Mouse (Mus musculus) stomach, postnatal 0 days (tissue): ENCODE results near the gene Map2k1. TPM values are rescaled to one million over a fixed set of nuclear protein-coding genes. Genes with fewer than 3 reads are reported as not detected.
"Not testable (repeated sequence)": the region's sequence is repeated elsewhere in the genome, so short reads cannot be mapped to it uniquely, and the experiment has no call there.

Source experiments
- ATAC-seq: fragments of 200-750 bp; cut with Nextera tagmentation; 2 replicates; pipeline ENCODE4 v1.8.0; 2017; ENCODE audit not compliant: low FRiP score, low TSS enrichment
- DNase-seq: peaks from one replicate; pipeline ENCODE4 v3.0.0-alpha.2; 2016; ENCODE audit warnings: low spot score
- H3K27ac ChIP-seq: fragments of 300-500 bp; sonication (generic); replicated peaks from 2 replicates; pipeline ENCODE4 v1.5.1; 2014; ENCODE audit warnings: mild to moderate bottlenecking, control low read depth
- H3K27me3 ChIP-seq: fragments of 300-500 bp; sonication (generic); 2 replicates; pipeline ENCODE4 v1.6.1; 2014; ENCODE audit warnings: low read length; ENCODE audit not compliant: control insufficient read depth, insufficient read depth
- H3K36me3 ChIP-seq: fragments of 300-500 bp; sonication (generic); 2 replicates; pipeline ENCODE4 v1.6.1; 2014; ENCODE audit warnings: low read length, mixed read lengths; ENCODE audit not compliant: control insufficient read depth, insufficient read depth
- H3K4me1 ChIP-seq: fragments of 300-500 bp; sonication (generic); replicated peaks from 2 replicates; pipeline ENCODE4 v1.6.1; 2014; ENCODE audit warnings: antibody characterized with exemption; ENCODE audit not compliant: control insufficient read depth, insufficient read depth
- H3K4me2 ChIP-seq: fragments of 300-500 bp; sonication (generic); replicated peaks from 2 replicates; pipeline ENCODE4 v1.6.1; 2014; ENCODE audit warnings: low read depth, mild to moderate bottlenecking, control low read depth, moderate library complexity
- H3K4me3 ChIP-seq: fragments of 300-500 bp; sonication (generic); 2 replicates; pipeline ENCODE4 v1.5.1; 2014; ENCODE audit warnings: low read depth, low read length, control low read depth
- H3K9ac ChIP-seq: fragments of 300-500 bp; sonication (generic); 2 replicates; pipeline ENCODE4 v1.6.1; 2014; ENCODE audit warnings: mild to moderate bottlenecking, low read length, control low read depth, mixed read lengths
- H3K9me3 ChIP-seq: fragments of 300-500 bp; sonication (generic); 2 replicates; pipeline ENCODE4 v1.6.1; 2016; ENCODE audit warnings: low read length; ENCODE audit not compliant: control insufficient read depth
- CTCF ChIP-seq: IDR thresholded peaks from 2 replicates; pipeline ENCODE4 v1.5.1; 2016; ENCODE audit warnings: antibody characterized with exemption, low read depth, mild to moderate bottlenecking, moderate library complexity
- EP300 ChIP-seq: optimal IDR thresholded peaks from 2 replicates; pipeline ENCODE3; 2016; ENCODE audit warnings: antibody characterized with exemption
- WGBS: fragments of 180-500 bp; shearing (Covaris S2); extraction: QIAGEN DNeasy Blood & Tissue Kit; methylation state at CpG from one replicate; pipeline ENCODE4 v1.1.7; 2014; 5-methylcytosine and 5-hydroxymethylcytosine counted together
- microRNA-seq: library from miRNA; unstranded; fragments of <30 nt; microRNA quantifications from one replicate; pipeline ENCODE4, GENCODE M21; 2016
- polyA plus RNA-seq: library from polyadenylated mRNA; unstranded; fragments of >200 nt; fragmentation: Nextera tagmentation; extraction: Ambion mirVana; gene quantifications from 2 replicates; pipeline ENCODE4 v1.2.1, GENCODE M21; 2015

Map2k1 gene
- polyA plus RNA-seq, 1 experiment from 2014 or later, result 84.1 TPM

DNA sequence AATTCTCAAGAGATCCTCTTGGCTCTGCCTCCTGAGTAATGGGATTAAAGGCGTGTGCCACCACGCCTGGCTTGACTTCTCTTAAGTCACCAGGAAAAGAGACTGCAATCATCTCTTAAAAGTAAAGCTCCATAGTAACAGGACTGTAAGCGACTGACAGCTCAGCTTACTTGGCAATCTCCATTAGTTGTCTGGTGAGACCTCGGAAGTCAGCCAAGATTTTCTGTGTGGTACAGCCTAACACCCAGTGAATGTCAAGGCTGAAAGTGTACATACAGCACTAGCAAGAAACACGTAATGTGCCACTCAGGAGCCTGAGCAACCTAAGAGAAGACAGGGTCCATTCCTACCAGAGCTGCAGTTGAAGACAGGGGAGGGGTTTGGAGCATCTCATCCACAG is 93.0 kb downstream of the Map2k1 start:
- 93% methylated on average over 5 of the region's 5 CpGs for WGBS

DNA sequence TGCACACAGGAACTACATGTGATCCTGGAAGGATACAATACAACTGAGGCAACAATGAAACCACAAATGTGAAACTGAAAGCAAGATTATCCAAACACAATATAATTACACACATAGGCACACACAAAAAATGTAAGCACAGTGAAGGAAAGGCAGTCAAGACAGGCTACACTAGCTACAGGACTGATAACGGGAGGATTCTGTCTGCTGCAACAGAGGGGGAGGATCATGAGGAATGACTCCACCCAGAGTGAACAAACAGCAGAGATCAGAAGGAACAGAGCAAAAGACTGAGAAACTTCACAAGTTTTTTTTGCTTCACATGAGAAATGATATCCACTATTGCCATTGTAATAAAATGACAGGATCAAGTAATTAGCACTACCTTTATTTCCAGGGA is 96.8 kb downstream of the Map2k1 start:
- no peaks in the 10 kb centered on the region for H3K27me3 ChIP-seq
- TF ChIP-seq CTCF (no peak), EP300 (no peak)
- ATAC-seq (no peak), DNase-seq (no peak)
- H3K4me1 ChIP-seq, result no peaks in the 10 kb centered on the region
- no peak overlapping the region for H3K9ac ChIP-seq
- H3K4me2 ChIP-seq, result no peak overlapping the region
- H3K36me3 ChIP-seq, result peaks cover 3% of the 10 kb centered on the region
- 80% methylated on average over 1 of the region's 1 CpGs for WGBS
- H3K9me3 ChIP-seq, result no peaks in the 10 kb centered on the region
- no peak overlapping the region for H3K27ac ChIP-seq
- H3K4me3 ChIP-seq, result no peak overlapping the region

More for the DNA sequence above, 93.0 kb downstream of the Map2k1 start:
- TF ChIP-seq EP300, result no peak
- Histone ChIP-seq H3K4me1 (no peaks in the 10 kb centered on the region), H3K4me2 (no peak overlapping the region), H3K9ac (no peak overlapping the region), H3K27me3 (no peaks in the 10 kb centered on the region), H3K36me3 (peaks cover 3% of the 10 kb centered on the region; the same call in 1 of the 2 replicates), H3K4me3 (no peak overlapping the region), H3K9me3 (no peaks in the 10 kb centered on the region), H3K27ac (no peak overlapping the region)
- ATAC-seq, result no peak
- no peak for DNase-seq

DNA sequence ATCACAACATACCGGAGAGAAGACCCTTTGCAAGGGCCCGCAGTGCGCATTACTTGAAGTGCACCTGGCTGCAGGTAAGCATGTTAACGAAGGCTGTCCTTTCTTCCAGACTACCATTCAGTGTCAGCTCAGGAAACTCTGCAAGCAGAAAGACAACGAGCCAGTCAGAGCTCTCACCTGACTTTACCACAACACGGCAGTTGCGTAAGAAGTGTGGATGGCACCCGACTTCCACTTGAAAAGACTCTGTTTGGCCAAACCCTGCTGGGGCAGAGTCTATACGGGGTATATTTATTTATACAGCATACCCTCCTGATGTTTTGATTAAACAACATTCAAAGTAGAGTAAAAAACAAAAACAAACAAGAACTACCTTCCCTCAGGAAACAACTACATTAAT is 113.6 kb downstream of the Map2k1 start:
- WGBS, result 83% methylated on average over 9 of the region's 9 CpGs
- Histone ChIP-seq H3K4me1 (no peaks in the 10 kb centered on the region), H3K9ac (no peak overlapping the region), H3K36me3 (no peaks in the 10 kb centered on the region; the same call in 1 of the 2 replicates), H3K4me2 (no peak overlapping the region), H3K4me3 (no peak overlapping the region), H3K27ac (no peak overlapping the region), H3K9me3 (no peaks in the 10 kb centered on the region), H3K27me3 (no peaks in the 10 kb centered on the region)
- TF ChIP-seq EP300 (no peak), CTCF (no peak)
- ATAC-seq, result no peak
- no peak for DNase-seq

DNA sequence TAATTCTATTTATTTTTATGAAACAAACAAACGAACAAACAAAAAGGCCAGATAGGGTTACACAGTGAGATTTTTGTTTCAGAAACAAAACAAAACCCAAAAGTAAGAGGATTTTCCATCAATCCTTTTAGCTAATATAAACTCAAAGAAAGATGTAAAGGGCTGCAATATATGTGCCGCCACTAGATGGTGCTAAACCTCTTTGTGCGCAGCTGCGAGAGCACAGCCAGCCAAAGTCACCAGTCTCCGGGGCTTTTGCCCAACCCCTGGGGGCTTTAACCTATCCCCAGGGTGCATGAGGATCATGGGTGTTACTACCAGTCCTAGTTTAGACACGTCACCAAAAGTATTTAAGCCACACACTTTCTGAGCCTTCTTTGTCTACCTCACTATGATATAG is 114.5 kb downstream of the Map2k1 start:
- H3K27ac ChIP-seq, H3K9me3 ChIP-seq, H3K36me3 ChIP-seq, H3K9ac ChIP-seq, H3K4me1 ChIP-seq, H3K4me3 ChIP-seq, ATAC-seq, H3K27me3 ChIP-seq, H3K4me2 ChIP-seq: not testable (repeated sequence)
- peak; percentile 77 for TF ChIP-seq CTCF
- WGBS, result 4% methylated on average over 6 of the region's 6 CpGs
- DNase-seq, result peak; percentile 43

Small RNAs within 50 kb of the gene (microRNA-seq; reads per million reads assigned to microRNA genes)
- gene Gm24106, result not detected

Other genes with a start within 250 kb of the Map2k1 start
- 6.0 and 7.3 TPM in 2 replicates for gene Smad6, start 231.6 kb downstream of the Map2k1 start, polyA plus RNA-seq
- gene Lctl, start 136.5 kb downstream of the Map2k1 start, polyA plus RNA-seq, result 0.13 and 0.17 TPM in 2 replicates
- gene Zwilch, start 80.5 kb downstream of the Map2k1 start, polyA plus RNA-seq, result 3.2 and 4.1 TPM in 2 replicates
- 902 and 907 TPM in 2 replicates for gene Rpl4, start 80.3 kb downstream of the Map2k1 start, polyA plus RNA-seq
- 31.8 and 34.4 TPM in 2 replicates for gene Snapc5, start 74.4 kb downstream of the Map2k1 start, polyA plus RNA-seq
- gene Uchl4, start 18.4 kb downstream of the Map2k1 start, polyA plus RNA-seq, result 2.0 and 2.2 TPM in 2 replicates
- 81.1 and 85.7 TPM in 2 replicates for gene Tipin, start 27.9 kb upstream of the Map2k1 start, polyA plus RNA-seq
- gene Dis3l, start 87.7 kb upstream of the Map2k1 start, polyA plus RNA-seq, result 6.9 and 7.2 TPM in 2 replicates
- gene Megf11, start 132.0 kb upstream of the Map2k1 start, polyA plus RNA-seq, result 0.46 and 0.67 TPM in 2 replicates